Mouse (Mus musculus) kidney, adult 2 months (tissue): ENCODE measurements at regions not wholly inside any gene's neighbourhood (a gene's known extent, or its start where the extent isn't known, plus 50 kb on each side); places are given as distances from the start of the nearest gene placed in this dataset.

Experiments used
- CTCF ChIP-seq: fragments of 200-500 bp; conservative IDR thresholded peaks from 2 replicates; pipeline ENCODE4 v1.5.1; 2011; ENCODE audit warnings: low read depth, mild to moderate bottlenecking, control low read depth, low read length, moderate library complexity, mixed read lengths; ENCODE audit not compliant: insufficient read depth, insufficient read length
- POLR2A ChIP-seq: fragments of 200-500 bp; IDR thresholded peaks from one replicate; pipeline ENCODE4 v1.6.1; 2011; ENCODE audit warnings: low read depth, low read length, control low read depth

DNA sequence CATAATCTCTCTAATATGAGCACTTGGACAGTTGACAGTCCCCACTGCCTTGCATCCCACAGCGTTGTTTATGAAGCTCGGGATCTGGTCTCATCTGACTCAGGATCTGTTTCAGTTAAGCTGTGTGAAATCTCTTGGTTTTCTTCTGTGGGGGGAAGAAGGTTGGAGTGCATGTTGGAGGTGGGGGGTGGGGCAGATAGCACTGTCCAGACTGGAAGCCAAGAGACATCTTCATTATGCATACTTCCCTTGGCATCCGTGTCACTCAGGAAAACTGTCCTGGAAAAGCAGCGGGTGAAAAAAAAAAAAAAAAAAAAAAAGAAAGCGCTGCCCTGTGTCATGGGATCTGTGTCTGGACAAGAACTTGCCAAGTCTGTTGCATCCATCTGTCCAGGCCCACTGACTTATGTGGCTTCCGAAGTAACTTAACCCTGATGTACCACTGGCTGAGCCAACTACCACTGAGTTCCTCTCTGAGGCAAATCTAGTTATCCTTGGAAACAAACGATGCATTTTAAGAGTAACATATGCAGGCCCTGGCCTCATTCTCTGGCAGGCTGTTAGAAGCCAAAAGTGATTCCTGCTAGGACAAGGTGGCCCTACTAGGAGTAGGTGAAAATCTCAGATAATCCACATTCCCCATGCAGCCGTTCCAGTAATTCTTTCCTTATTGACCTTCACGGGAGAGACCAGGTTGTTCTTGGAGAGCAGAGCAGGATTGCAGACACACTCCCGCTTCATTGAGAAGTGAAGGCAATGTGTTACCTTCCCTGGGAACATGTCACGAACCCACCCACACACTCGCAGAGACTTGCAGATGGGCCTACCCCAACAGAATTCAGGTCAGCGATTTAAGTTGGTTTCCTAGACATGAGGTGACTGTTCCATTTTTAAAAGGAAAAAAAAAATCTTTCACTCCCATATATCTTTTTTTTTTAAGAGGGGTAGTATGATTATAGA lies 439.7 kb downstream of the Epha4 start:
- TF ChIP-seq CTCF (no peak), POLR2A (no peak)
